Comparison of ENCODE assay signal across 8 mouse cellular contexts in genomic region chr2:131416482-131416881, GRCm38 (mm10).
DNase-seq lines count a peak whose midpoint lies in the region; ATAC-seq lines count a peak whose summit lies in the region.

No protein-coding gene starts in this region.

- H3K4me2 ChIP-seq in intestine, embryonic 15.5 days (replicated peaks) = no peak overlapping the region

- H3K27me3 ChIP-seq in intestine, embryonic 15.5 days (replicated peaks) = no peaks in the 10 kb centered on the region

- DNase-seq in urinary bladder, postnatal 14 days (ENCODE audit: low spot score) = peak; percentile 67
- DNase-seq in urinary bladder, postnatal 10 days (ENCODE audit: low spot score) = no peak
- DNase-seq in cerebellum, adult 18-20 months = peak; percentile 46 to 52
- peak; percentile 28 to 86 for DNase-seq in frontal cortex, adult 2 months (ENCODE audit: extremely low spot score in 1 of 2, low spot score in 1 of 2)
- DNase-seq in left cerebral cortex, adult 8-10 months (ENCODE audit: low spot score in 2 of 2) = peak; percentile 26 to 51
- peak; percentile 60 for DNase-seq in naive thymus-derived CD4-positive, alpha-beta T cell, adult 2 months (ENCODE audit: low read depth)
- DNase-seq in thymus, postnatal 14 days = peak; percentile 70

- no peak overlapping the region for H3K4me3 ChIP-seq in intestine, embryonic 15.5 days (replicated peaks)

- WGBS in intestine, embryonic 15.5 days = 32% methylated on average over 6 of the region's 6 CpGs

- H3K9ac ChIP-seq in intestine, embryonic 15.5 days = no peak overlapping the region

- peak; percentile 67; the same call in 1 of the 2 replicates for ATAC-seq in intestine, embryonic 15.5 days

- H3K27ac ChIP-seq in intestine, embryonic 15.5 days = no peak overlapping the region

- no peaks in the 10 kb centered on the region for H3K36me3 ChIP-seq in intestine, embryonic 15.5 days

- no peaks in the 10 kb centered on the region for H3K4me1 ChIP-seq in intestine, embryonic 15.5 days (replicated peaks)

- H3K9me3 ChIP-seq in intestine, embryonic 15.5 days = no peaks in the 10 kb centered on the region
